In genomic region chrX:143066320-143067114, GRCm38 (mm10) we compare ENCODE assay signal across 11 mouse cellular contexts. TPM values are rescaled to one million over a fixed set of nuclear protein-coding genes. Genes with fewer than 3 reads are reported as not detected.
DNase-seq lines count a peak whose midpoint lies in the region; ATAC-seq and TF ChIP-seq lines count a peak whose summit lies in the region.
"Had no signal": no experiment of that assay in that cellular context is flagged by ENCODE, and none has a peak within 500 bp of the region (broad histone marks: within the 10 kb centered on the region; RNA-seq: fewer than 3 reads in every experiment).

No protein-coding gene starts in this region.

- no peaks in the 10 kb centered on the region for H3K9me3 ChIP-seq in liver, embryonic 12.5 days (replicated peaks)
- no peaks in the 10 kb centered on the region for H3K9me3 ChIP-seq in limb, embryonic 14.5 days (ENCODE audit: control insufficient read depth, low read length)

- H3K4me1 ChIP-seq in liver, adult 2 months (ENCODE audit: control insufficient read depth, insufficient read depth, low read length) = peaks cover 7% of the 10 kb centered on the region
- H3K4me1 ChIP-seq in liver, embryonic 12.5 days = no peaks in the 10 kb centered on the region
- peaks cover 4% of the 10 kb centered on the region; the same call in 1 of the 2 replicates for H3K4me1 ChIP-seq in limb, embryonic 14.5 days (ENCODE audit: control insufficient read depth, insufficient read depth, low read length)

- no peak for TF ChIP-seq POLR2A in liver, adult 2 months (IDR thresholded peaks at IDR 0.05; ENCODE audit: extremely low read depth, insufficient read depth, low read length)
- TF ChIP-seq POLR2A in limb, embryonic 14.5 days (IDR thresholded peaks at IDR 0.05; ENCODE audit: borderline replicate concordance, extremely low read depth, insufficient read depth, insufficient read length) = no peak

- DNase-seq in cerebellum, adult 11 months = no peak
- peak; percentile 93 for DNase-seq in liver, adult 2 months (ENCODE audit: extremely low read depth, low read depth, low spot score)
- DNase-seq in cerebellum, postnatal 25 days = peak; percentile 22 to 25
- no peak for DNase-seq in limb, embryonic 14.5 days (ENCODE audit: low spot score)
- DNase-seq in embryo, embryonic 11 days = no peak
- DNase-seq in left cerebral cortex, adult 18-20 months (ENCODE audit: low spot score in 2 of 2) = no peak

- TF ChIP-seq CTCF in liver, adult 2 months (IDR thresholded peaks at IDR 0.05; ENCODE audit: low read depth, low read length) = no peak

- no peak overlapping the region for H3K4me2 ChIP-seq in liver, embryonic 12.5 days
- no peak overlapping the region for H3K4me2 ChIP-seq in limb, embryonic 14.5 days (replicated peaks; ENCODE audit: low read depth, low read length, severe bottlenecking)

- H3K36me3 ChIP-seq in liver, adult 2 months (ENCODE audit: control insufficient read depth, insufficient read depth, low read length) = no peaks in the 10 kb centered on the region
- no peaks in the 10 kb centered on the region for H3K36me3 ChIP-seq in liver, embryonic 12.5 days
- no peaks in the 10 kb centered on the region for H3K36me3 ChIP-seq in limb, embryonic 14.5 days (ENCODE audit: control insufficient read depth, insufficient read depth, low read length)

- 14% methylated on average over 17 of the region's 17 CpGs for whole genome bisulfite sequencing in liver, adult 2 months
- 64% methylated on average over 17 of the region's 17 CpGs for WGBS in liver, embryonic 12.5 days (ENCODE audit: insufficient replicate concordance)
- 48% methylated on average over 17 of the region's 17 CpGs for WGBS in limb, embryonic 14.5 days

- H3K27ac ChIP-seq in liver, adult 2 months (replicated peaks; ENCODE audit: insufficient read depth, low read depth, low read length) = 0 out of 2 replicates have a peak overlapping the region, but pooled peaks have one; percentile 36
- H3K27ac ChIP-seq in liver, embryonic 12.5 days = no peak overlapping the region
- 0 out of 2 replicates have a peak overlapping the region, but pooled peaks have one; percentile 19 for H3K27ac ChIP-seq in limb, embryonic 14.5 days (replicated peaks; ENCODE audit: low read depth, low read length)

- no peaks in the 10 kb centered on the region for H3K27me3 ChIP-seq in liver, adult 2 months (ENCODE audit: control insufficient read depth, insufficient read depth, low read length)
- H3K27me3 ChIP-seq in liver, embryonic 12.5 days (replicated peaks) = peaks cover 46% of the 10 kb centered on the region
- H3K27me3 ChIP-seq in limb, embryonic 14.5 days (ENCODE audit: control insufficient read depth, insufficient read depth, low read length) = peaks cover 4% of the 10 kb centered on the region; the same call in 1 of the 2 replicates

- no peak overlapping the region for H3K4me3 ChIP-seq in liver, adult 2 months (ENCODE audit: insufficient read depth, low read depth, low read length)
- no peak overlapping the region for H3K4me3 ChIP-seq in liver, embryonic 12.5 days
- H3K4me3 ChIP-seq in limb, embryonic 14.5 days (replicated peaks; ENCODE audit: low read length) = no peak overlapping the region

- no peaks in the 10 kb centered on the region for H3K79me2 ChIP-seq in liver, adult 2 months (ENCODE audit: control insufficient read depth, insufficient read depth, low read length)

- ATAC-seq in cerebellum, adult (ENCODE audit: insufficient number of reproducible peaks, low FRiP score, low TSS enrichment) = peak; percentile 58
- no peak for ATAC-seq in liver, embryonic 12.5 days
- ATAC-seq in limb, embryonic 14.5 days (ENCODE audit: low FRiP score, low read depth) = no peak
- ATAC-seq: Patski had no signal

- H3K9ac ChIP-seq in liver, adult 2 months (ENCODE audit: low read depth, low read length) = no peak overlapping the region
- no peak overlapping the region for H3K9ac ChIP-seq in liver, embryonic 12.5 days
- H3K9ac ChIP-seq in limb, embryonic 14.5 days (ENCODE audit: low read depth, low read length, severe bottlenecking) = no peak overlapping the region

RNA-seq across cellular contexts. Expression of gene Rtl9, which starts 32.9 kb away (rescaled TPM):
- total RNA-seq in liver, adult 2 months (2014; rRNA removed) = not detected in 2 replicates
- polyA plus RNA-seq in liver, adult 2 months (2012; rRNA removed) = not detected in 2 replicates
- polyA plus RNA-seq in liver, embryonic 12.5 days (2016; fragmentation: Nextera tagmentation; extraction: Ambion mirVana) = 0.02 TPM in 1 of 2 replicates, not detected in the other
- 2.5 and 3.5 TPM in 2 replicates for polyA plus RNA-seq in limb, embryonic 14.5 days (2012; rRNA removed)
- polyA plus RNA-seq in limb, embryonic 14.5 days (2014; fragmentation: Nextera tagmentation; extraction: Ambion mirVana) = 0.93 and 1.6 TPM in 2 replicates
- under 1 TPM; 0.56 to 0.70 TPM for total RNA-seq in left cerebral cortex, adult 18-20 months (2021)
- total RNA-seq: megakaryocyte, adult 5-6 weeks had no signal
- polyA plus RNA-seq: heart, embryonic 14.5 days had no signal

Comparison
In these comparisons a context has a peak if more than half of its experiments do, and no peak if none do; other contexts are left out.
1. DNase-seq: peak in liver, adult 2 months (single experiment) and cerebellum, postnatal 25 days (2 of 2); none in cerebellum, adult 11 months (single experiment), limb, embryonic 14.5 days (single experiment), embryo, embryonic 11 days (single experiment) and left cerebral cortex, adult 18-20 months (0 of 2).